Mouse (Mus musculus) splenic B cell, adult 2 months (primary cell): ENCODE measurements around the gene Flot2.

Experiments used
- DNase-seq: peaks from one replicate; pipeline ENCODE4 v3.0.0-alpha.2; 2011; ENCODE audit warnings: low read depth, low spot score
- H3K27me3 ChIP-seq: 2 replicates; pipeline ENCODE4 v1.6.1; 2012; ENCODE audit warnings: mild to moderate bottlenecking, low read length, moderate library complexity, mixed read lengths; ENCODE audit not compliant: control insufficient read depth, poor library complexity, insufficient read depth, severe bottlenecking
- H3K36me3 ChIP-seq: 2 replicates; pipeline ENCODE4 v1.6.1; 2012; ENCODE audit warnings: mild to moderate bottlenecking, low read length, moderate library complexity, mixed read lengths; ENCODE audit not compliant: control insufficient read depth, poor library complexity, insufficient read depth, severe bottlenecking

Gene Flot2

GRCm38 (mm10) chr11:78073577-78074276 lies 36.0 kb downstream of the Flot2 start:
- DNase-seq, result no peak
- Histone ChIP-seq H3K36me3 (peaks cover 7% of the 10 kb centered on the region), H3K27me3 (no peaks in the 10 kb centered on the region)

GRCm38 (mm10) chr11:78074277-78074652 lies 36.5 kb downstream of the Flot2 start:
- peaks cover 7% of the 10 kb centered on the region for H3K36me3 ChIP-seq
- DNase-seq, result no peak
- no peaks in the 10 kb centered on the region for H3K27me3 ChIP-seq

- DNase-seq, result no peak
- H3K36me3 ChIP-seq, result peaks cover 7% of the 10 kb centered on the region
- no peaks in the 10 kb centered on the region for H3K27me3 ChIP-seq
Observed at GRCm38 (mm10) chr11:78074666-78075065, 36.9 kb downstream of the Flot2 start.

- H3K36me3 ChIP-seq, result peaks cover 7% of the 10 kb centered on the region
- peak; percentile 81 for DNase-seq
- no peaks in the 10 kb centered on the region for H3K27me3 ChIP-seq
Observed at GRCm38 (mm10) chr11:78079961-78080921, 42.5 kb downstream of the Flot2 start, which contains the start of gene Eral1. TSS of gene Eral1 (minus strand) at chr11:78080383.

GRCm38 (mm10) chr11:78083595-78083994 lies 45.9 kb downstream of the Flot2 start:
- no peak for DNase-seq
- Histone ChIP-seq H3K36me3 (no peaks in the 10 kb centered on the region), H3K27me3 (no peaks in the 10 kb centered on the region)

- no peak for DNase-seq
- Histone ChIP-seq H3K27me3 (no peaks in the 10 kb centered on the region), H3K36me3 (no peaks in the 10 kb centered on the region)
Observed at GRCm38 (mm10) chr11:78086925-78087479, 49.3 kb downstream of the Flot2 start.

- DNase-seq, result no peak
Observed at GRCm38 (mm10) chr11:78087756-78088281, 50.1 kb downstream of the Flot2 start.

GRCm38 (mm10) chr11:78094137-78094503 lies 56.4 kb downstream of the Flot2 start:
- H3K36me3 ChIP-seq, result no peaks in the 10 kb centered on the region
- H3K27me3 ChIP-seq, result no peaks in the 10 kb centered on the region
- no peak for DNase-seq

More at GRCm38 (mm10) chr11:78087756-78088281, 50.1 kb downstream of the Flot2 start:
- Histone ChIP-seq H3K36me3 (no peaks in the 10 kb centered on the region), H3K27me3 (no peaks in the 10 kb centered on the region)

GRCm38 (mm10) chr11:78094504-78095143 lies 56.9 kb downstream of the Flot2 start, which contains the start of gene Fam222b:
TSS of gene Fam222b (plus strand) at chr11:78094660.
- peak; percentile 93 for DNase-seq
- H3K27me3 ChIP-seq, result no peaks in the 10 kb centered on the region
- H3K36me3 ChIP-seq, result no peaks in the 10 kb centered on the region

- DNase-seq, result no peak
- H3K27me3 ChIP-seq, result no peaks in the 10 kb centered on the region
- no peaks in the 10 kb centered on the region for H3K36me3 ChIP-seq
Observed at GRCm38 (mm10) chr11:78095144-78095516, 57.4 kb downstream of the Flot2 start.

GRCm38 (mm10) chr11:78097077-78097476 lies 59.3 kb downstream of the Flot2 start:
- Histone ChIP-seq H3K27me3 (no peaks in the 10 kb centered on the region), H3K36me3 (no peaks in the 10 kb centered on the region)
- no peak for DNase-seq

- Histone ChIP-seq H3K36me3 (no peaks in the 10 kb centered on the region), H3K27me3 (no peaks in the 10 kb centered on the region)
- no peak for DNase-seq
Observed at GRCm38 (mm10) chr11:78100746-78101145, 63.0 kb downstream of the Flot2 start.

GRCm38 (mm10) chr11:78102142-78102541 lies 64.4 kb downstream of the Flot2 start:
- Histone ChIP-seq H3K36me3 (no peaks in the 10 kb centered on the region), H3K27me3 (no peaks in the 10 kb centered on the region)
- no peak for DNase-seq

- peak; percentile 38 for DNase-seq
- no peaks in the 10 kb centered on the region for H3K36me3 ChIP-seq
- no peaks in the 10 kb centered on the region for H3K27me3 ChIP-seq
Observed at GRCm38 (mm10) chr11:78102958-78103747, 65.4 kb downstream of the Flot2 start.
